Mouse (Mus musculus) embryonic fibroblast, embryonic 13.5 days (primary cell): ENCODE measurements around the gene Brk1. TPM values are rescaled to one million over a fixed set of nuclear protein-coding genes. Genes with fewer than 3 reads are reported as not detected.

Source experiments
- H3K27ac ChIP-seq: 2 replicates; pipeline ENCODE4 v1.5.1; 2012; ENCODE audit warnings: low read length, control low read depth, inconsistent platforms; ENCODE audit not compliant: insufficient read depth
- H3K4me1 ChIP-seq: 2 replicates; pipeline ENCODE4 v1.6.1; 2011; ENCODE audit warnings: low read length; ENCODE audit not compliant: control insufficient read depth, insufficient read depth
- H3K4me3 ChIP-seq: 2 replicates; pipeline ENCODE4 v1.5.1; 2011; ENCODE audit warnings: mild to moderate bottlenecking, control low read depth, low read length; ENCODE audit not compliant: insufficient read depth
- CTCF ChIP-seq: IDR thresholded peaks from 2 replicates; pipeline ENCODE4 v1.5.1; 2011; ENCODE audit warnings: mild to moderate bottlenecking, control low read depth, low read length, moderate library complexity, borderline replicate concordance; ENCODE audit not compliant: insufficient read depth
- POLR2A ChIP-seq: IDR thresholded peaks from 2 replicates; pipeline ENCODE4 v1.6.1; 2011; ENCODE audit warnings: low read depth, mild to moderate bottlenecking, control low read depth, low read length, moderate library complexity
- polyA plus RNA-seq: library from polyadenylated mRNA; stranded (reverse); fragments of >200 nt; gene quantifications from 2 replicates; pipeline ENCODE4 v1.2.4, GENCODE M21; 2011; ENCODE audit warnings: low read depth; ENCODE audit not compliant: missing spikeins, insufficient read length

The Brk1 gene
- polyA plus RNA-seq, 1 experiment, result 173 TPM

- H3K4me1 ChIP-seq, result no peaks in the 10 kb centered on the region
- TF ChIP-seq CTCF, result no peak
- TF ChIP-seq POLR2A, result no peak
These were observed 39.4 kb downstream of the Brk1 start for GRCm38 (mm10) chr6:113643967-113644366.

GRCm38 (mm10) chr6:113644808-113645207, 40.2 kb downstream of the Brk1 start:
- no peak overlapping the region for H3K27ac ChIP-seq
- no peak for TF ChIP-seq CTCF
- no peak for TF ChIP-seq POLR2A

More at GRCm38 (mm10) chr6:113643967-113644366, 39.4 kb downstream of the Brk1 start:
- Histone ChIP-seq H3K4me3 (no peak overlapping the region), H3K27ac (no peak overlapping the region)

DNA sequence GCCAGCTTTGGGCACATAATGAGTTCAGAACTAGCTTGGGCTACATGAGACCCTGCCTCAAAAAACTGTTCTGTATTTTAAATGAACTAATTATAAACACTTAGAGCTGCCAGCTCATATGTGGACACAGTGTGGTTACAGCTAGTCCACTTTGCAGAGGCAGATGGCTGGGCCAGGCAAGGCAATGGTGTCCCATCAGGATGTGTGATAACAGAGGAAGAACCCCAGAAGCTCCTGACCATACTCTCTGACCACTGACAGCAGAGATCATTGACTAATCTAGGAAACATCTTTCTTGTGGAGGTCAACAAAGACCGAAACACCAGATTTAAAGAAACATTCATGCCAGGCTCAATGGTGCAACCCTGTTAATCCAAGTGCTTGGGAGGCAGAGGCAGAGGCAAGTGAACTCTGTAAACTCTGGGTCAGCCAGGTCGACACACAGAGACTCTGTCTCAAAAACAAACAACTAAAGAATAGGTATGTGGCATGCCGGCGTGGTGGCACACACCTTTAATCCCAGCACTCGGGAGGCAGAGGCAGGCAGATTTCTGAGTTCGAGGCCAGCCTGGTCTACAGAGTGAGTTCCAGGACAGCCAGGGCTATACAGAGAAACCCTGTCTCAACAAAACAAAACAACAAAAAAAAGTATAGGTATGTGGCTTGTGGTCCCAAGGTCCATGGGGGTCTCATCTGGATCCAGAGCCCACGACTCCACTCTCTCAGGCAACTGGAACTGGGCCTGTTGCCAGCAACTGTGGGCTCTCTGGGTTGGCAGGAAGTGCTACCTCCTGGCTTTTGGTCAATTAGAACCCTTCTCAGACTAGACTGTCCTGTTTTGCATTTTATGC, 45.0 kb downstream of the Brk1 start:
- Histone ChIP-seq H3K4me3 (no peak overlapping the region), H3K4me1 (no peaks in the 10 kb centered on the region), H3K27ac (no peak overlapping the region)
- TF ChIP-seq CTCF, result no peak
- TF ChIP-seq POLR2A, result no peak

More at GRCm38 (mm10) chr6:113644808-113645207, 40.2 kb downstream of the Brk1 start:
- Histone ChIP-seq H3K4me1 (no peaks in the 10 kb centered on the region), H3K4me3 (no peak overlapping the region)

DNA sequence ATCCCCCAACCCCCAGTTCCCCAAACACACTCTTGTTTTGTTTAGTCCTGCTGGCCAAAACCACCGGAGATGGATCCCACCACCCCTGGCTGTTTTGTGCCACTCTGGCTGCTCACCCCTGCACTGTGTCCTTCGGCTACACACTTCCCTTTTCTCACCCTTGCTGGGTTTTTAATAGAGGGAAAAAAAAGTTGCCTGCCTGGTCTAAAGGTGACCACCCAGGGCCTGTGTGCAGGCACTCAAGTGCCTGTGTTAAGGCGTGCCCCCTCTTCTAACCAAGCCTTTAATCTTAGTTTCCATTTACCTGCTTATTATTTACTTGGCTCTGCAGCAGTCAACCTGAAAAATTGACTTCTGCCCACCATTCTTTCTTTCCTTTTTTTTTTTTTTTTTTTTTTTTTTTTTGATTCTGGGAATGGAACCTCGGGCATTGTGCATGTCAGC, 45.6 kb downstream of the Brk1 start:
- Histone ChIP-seq H3K4me3 (no peak overlapping the region), H3K4me1 (no peaks in the 10 kb centered on the region), H3K27ac (no peak overlapping the region)
- no peak for TF ChIP-seq CTCF
- no peak for TF ChIP-seq POLR2A

DNA sequence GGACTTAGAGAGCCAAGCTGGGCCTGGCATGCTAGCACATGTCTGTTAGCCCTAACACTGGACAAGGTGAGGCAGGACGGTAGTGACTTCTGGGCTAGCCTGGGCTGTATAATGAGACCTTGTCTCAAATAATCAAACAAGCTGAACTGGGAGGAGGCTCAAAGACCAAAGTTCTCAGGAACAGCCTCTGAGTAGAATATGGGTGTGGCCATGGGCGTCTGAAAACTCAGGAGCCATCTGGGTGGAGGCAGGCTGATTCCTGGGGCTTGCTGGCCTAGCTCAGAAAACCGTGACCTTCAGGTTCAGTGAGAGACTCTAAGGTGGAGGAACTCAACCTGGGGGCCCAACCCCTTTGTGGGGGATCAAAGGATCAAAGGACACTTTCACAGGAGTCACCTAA, 47.1 kb downstream of the Brk1 start:
- no peaks in the 10 kb centered on the region for H3K4me1 ChIP-seq
- no peak overlapping the region for H3K27ac ChIP-seq
- TF ChIP-seq CTCF (no peak), POLR2A (no peak)
- H3K4me3 ChIP-seq, result no peak overlapping the region

DNA sequence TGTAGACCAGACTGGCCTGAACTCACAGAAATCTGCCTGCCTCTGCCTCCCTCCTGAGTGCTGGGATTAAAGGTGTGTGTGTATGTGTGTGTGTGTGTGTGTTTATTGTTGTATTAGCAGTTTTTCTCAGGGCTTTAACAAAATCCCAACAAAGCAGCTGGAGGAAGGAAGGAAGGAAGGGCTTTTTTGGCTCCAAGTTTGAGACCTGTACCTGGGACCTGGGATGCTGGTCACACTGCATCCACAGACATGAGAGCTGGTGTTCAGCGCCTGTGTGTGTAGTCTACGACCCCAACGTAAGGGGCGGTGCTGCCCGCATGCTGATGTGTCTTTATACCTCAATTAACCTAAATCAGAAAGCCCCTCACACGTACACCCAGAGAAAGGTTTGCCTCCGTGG, 49.0 kb downstream of the Brk1 start:
- TF ChIP-seq CTCF, result no peak
- TF ChIP-seq POLR2A, result no peak
- H3K27ac ChIP-seq, result no peak overlapping the region
- H3K4me3 ChIP-seq, result no peak overlapping the region

DNA sequence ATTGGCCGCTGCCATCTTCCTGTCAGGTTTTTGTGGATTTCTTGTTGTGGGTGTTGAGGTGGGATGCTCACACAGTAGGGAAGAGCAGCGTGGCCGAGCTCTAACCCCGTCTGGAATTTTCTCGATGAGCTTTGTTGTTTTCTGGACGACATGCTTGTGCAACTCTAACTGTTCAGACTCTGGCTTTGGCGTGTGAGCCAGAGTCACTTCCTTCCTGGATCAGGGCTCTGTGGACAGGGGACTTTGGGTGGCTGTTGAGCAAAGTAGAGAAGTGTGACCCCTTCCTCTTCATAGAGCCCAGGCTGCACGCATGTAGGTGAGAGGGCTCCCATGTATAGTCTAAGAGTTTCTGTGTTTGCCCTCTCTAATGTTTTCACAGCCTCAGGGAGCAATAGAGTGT, 49.5 kb downstream of the Brk1 start:
- Histone ChIP-seq H3K4me3 (no peak overlapping the region), H3K4me1 (no peaks in the 10 kb centered on the region), H3K27ac (no peak overlapping the region)
- no peak for TF ChIP-seq CTCF
- TF ChIP-seq POLR2A, result no peak

More for the DNA sequence above, 49.0 kb downstream of the Brk1 start:
- H3K4me1 ChIP-seq, result no peaks in the 10 kb centered on the region

DNA sequence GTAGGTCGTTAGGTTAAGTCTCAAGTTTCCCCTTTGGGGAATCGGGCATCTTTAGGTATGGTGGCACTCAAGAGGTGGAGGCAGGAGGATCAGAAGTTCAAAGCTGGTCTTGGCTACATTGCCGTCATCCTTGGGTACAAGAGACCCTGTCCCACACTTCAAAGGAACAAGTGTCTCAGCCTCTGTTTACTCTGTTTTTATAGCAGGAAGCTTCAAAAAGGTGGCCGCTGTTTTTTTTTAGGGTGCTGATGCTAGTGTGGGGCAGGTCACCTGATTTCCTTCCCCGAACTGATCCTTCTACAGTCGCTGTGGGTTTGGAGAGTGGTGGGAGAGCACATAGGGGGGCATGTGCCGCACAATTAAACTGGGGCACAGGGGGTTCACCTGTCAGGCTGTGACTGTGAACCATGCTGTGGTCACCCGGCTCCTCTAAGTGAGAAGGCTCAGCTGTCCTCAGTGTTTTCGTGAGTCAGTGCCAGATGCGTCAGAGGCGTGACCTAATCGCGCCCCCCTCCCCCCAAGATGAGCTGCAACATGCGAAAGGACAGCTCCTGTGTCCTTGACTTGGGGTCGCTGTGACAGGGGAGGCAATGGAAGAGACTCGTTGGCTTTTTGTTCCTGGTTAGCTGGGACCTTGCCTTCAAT, 50.3 kb downstream of the Brk1 start:
- Histone ChIP-seq H3K4me3 (no peak overlapping the region), H3K4me1 (no peaks in the 10 kb centered on the region), H3K27ac (no peak overlapping the region)
- TF ChIP-seq CTCF, result no peak
- TF ChIP-seq POLR2A, result no peak

DNA sequence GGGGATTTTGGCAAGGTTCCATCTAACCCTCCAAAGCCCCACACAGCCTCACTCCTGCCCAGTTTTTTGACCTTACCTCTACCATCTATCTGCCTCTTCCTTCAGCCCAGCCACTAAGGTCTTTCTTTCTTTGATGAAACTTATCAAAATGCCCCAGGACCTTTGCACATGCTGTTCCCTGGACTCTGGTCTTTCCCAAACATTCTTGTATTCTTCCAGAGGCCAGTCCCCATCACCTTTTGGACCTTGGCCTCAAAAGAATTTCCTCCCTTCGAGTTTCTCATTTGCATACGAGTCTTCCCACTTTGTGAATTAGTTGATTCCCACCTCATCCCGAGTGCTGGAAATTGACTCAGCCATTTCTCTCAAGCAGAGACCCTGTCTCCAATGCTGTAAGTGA, 50.9 kb downstream of the Brk1 start:
- TF ChIP-seq POLR2A, result no peak
- TF ChIP-seq CTCF, result no peak
- no peak overlapping the region for H3K4me3 ChIP-seq
- H3K27ac ChIP-seq, result no peak overlapping the region
- no peaks in the 10 kb centered on the region for H3K4me1 ChIP-seq

- TF ChIP-seq CTCF (no peak), POLR2A (no peak)
- Histone ChIP-seq H3K4me3 (no peak overlapping the region), H3K27ac (no peak overlapping the region), H3K4me1 (no peaks in the 10 kb centered on the region)
These were observed 52.3 kb downstream of the Brk1 start for GRCm38 (mm10) chr6:113656847-113657246.
